Mouse (Mus musculus): ENCODE data around the gene Gm5134. TPM values are rescaled to one million over a fixed set of nuclear protein-coding genes. Genes with fewer than 3 reads are reported as not detected.
"Not testable (repeated sequence)": the region's sequence is repeated elsewhere in the genome, so short reads cannot be mapped to it uniquely, and the experiment has no call there.

The Gm5134 gene
- polyA plus RNA-seq, 1 experiment from 2014 or later, result 0.11 TPM

DNA sequence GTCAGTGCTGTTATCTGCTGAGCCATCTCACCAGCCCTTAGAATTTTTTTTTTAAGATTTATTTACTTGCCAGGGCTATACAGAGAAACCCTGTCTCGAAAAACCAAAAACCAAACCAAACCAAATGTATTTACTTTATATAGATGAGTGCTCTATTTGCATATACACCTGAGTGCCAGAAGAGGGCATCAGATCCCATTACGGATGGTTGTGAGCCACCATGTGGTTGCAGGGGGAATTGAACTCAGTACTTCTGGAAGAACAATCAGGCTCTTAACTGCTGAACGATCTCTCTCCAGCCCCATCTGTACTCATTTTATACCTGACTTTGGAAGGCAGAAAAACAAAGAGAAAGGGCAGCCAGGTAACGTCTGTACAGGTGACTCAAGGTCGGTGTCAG, 20.9 kb downstream of the Gm5134 start:
- Histone ChIP-seq H3K36me3 (ENCODE audit: control insufficient read depth, insufficient read depth, low read length) (no peaks in the 10 kb centered on the region), H3K4me2 (no peak overlapping the region), H3K27me3 (ENCODE audit: control insufficient read depth, insufficient read depth, low read length) (no peaks in the 10 kb centered on the region), H3K9ac (ENCODE audit: low read length) (no peak overlapping the region), H3K4me1 (ENCODE audit: control insufficient read depth, insufficient read depth, low read length) (no peaks in the 10 kb centered on the region), H3K9me3 (ENCODE audit: control insufficient read depth, low read length) (no peaks in the 10 kb centered on the region), H3K27ac (ENCODE audit: low read depth, low read length) (no peak overlapping the region), H3K4me3 (ENCODE audit: low read depth, low read length) (no peak overlapping the region)
- DNase-seq (ENCODE audit: low spot score, missing footprints), result no peak
- 77% methylated on average over 5 of the region's 5 CpGs for WGBS
- no peak for ATAC-seq (ENCODE audit: low FRiP score)

DNA sequence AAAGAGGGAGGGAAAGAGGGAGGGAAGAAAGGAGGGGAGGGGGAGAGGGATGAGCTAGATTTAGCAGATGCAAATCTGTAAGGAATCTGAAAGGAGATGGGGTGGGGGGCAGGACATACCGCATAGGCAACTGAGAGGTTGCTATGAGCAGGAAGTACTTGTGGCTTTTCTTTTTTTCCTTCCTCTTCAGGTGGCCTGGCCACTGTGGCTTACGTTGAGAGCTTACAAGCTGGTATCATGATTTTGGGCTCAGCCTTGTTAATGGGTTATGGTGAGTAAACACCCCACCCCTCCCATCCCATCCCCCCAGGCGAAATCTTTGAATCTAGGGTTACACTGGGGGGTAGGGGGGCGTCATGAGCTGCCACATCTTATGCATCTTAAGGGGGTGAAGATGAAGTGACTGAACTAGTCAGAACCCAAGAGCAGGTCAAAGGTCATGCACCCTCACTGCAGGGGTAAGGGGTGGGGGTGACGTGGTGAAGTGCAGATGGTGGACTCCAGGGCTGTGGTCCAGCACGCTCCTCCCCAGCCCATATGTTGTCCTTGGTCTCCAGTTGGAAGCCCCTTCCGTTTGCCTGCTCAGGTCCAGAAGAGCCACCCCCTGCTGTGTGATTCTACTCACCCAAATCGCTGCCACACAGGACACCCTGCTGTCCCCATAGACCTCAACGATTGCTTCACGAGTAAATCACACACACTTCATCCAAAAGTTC, 24.0 kb downstream of the Gm5134 start:
- Histone ChIP-seq H3K4me2 (no peak overlapping the region), H3K4me3 (ENCODE audit: low read depth, low read length) (no peak overlapping the region), H3K9ac (ENCODE audit: low read length) (no peak overlapping the region), H3K4me1 (ENCODE audit: control insufficient read depth, insufficient read depth, low read length) (no peaks in the 10 kb centered on the region), H3K9me3 (ENCODE audit: control insufficient read depth, low read length) (no peaks in the 10 kb centered on the region), H3K27me3 (ENCODE audit: control insufficient read depth, insufficient read depth, low read length) (no peaks in the 10 kb centered on the region), H3K27ac (ENCODE audit: low read depth, low read length) (no peak overlapping the region), H3K36me3 (ENCODE audit: control insufficient read depth, insufficient read depth, low read length) (no peaks in the 10 kb centered on the region)
- WGBS, result 49% methylated on average over 10 of the region's 10 CpGs
- peak; percentile 53 for DNase-seq (ENCODE audit: low spot score, missing footprints)
- no peak for ATAC-seq (ENCODE audit: low FRiP score)

DNA sequence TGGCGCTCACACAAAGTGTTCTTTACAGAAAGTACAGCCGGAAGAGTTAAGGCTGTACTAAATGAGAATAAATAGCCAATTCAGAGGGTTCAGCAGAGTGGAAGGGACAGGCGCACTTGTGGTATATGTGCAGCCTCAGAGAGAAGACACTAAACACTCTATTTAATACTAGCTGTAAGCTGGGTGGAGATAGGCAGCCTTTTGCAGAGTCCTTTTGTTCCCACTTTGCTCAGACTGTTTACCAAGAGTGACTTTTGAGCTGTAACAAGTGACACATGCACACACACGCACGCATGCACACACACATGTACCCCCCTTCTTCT, 24.5 kb downstream of the Gm5134 start:
- Histone ChIP-seq H3K4me1 (ENCODE audit: control insufficient read depth, insufficient read depth, low read length) (no peaks in the 10 kb centered on the region), H3K9me3 (ENCODE audit: control insufficient read depth, low read length) (no peaks in the 10 kb centered on the region), H3K4me3 (ENCODE audit: low read depth, low read length) (no peak overlapping the region), H3K4me2 (no peak overlapping the region), H3K36me3 (ENCODE audit: control insufficient read depth, insufficient read depth, low read length) (no peaks in the 10 kb centered on the region), H3K9ac (ENCODE audit: low read length) (no peak overlapping the region), H3K27ac (ENCODE audit: low read depth, low read length) (no peak overlapping the region), H3K27me3 (ENCODE audit: control insufficient read depth, insufficient read depth, low read length) (no peaks in the 10 kb centered on the region)
- DNase-seq (ENCODE audit: low spot score, missing footprints) (peak; percentile 72), ATAC-seq (ENCODE audit: low FRiP score) (no peak)
- WGBS, result 84% methylated on average over 5 of the region's 5 CpGs

DNA sequence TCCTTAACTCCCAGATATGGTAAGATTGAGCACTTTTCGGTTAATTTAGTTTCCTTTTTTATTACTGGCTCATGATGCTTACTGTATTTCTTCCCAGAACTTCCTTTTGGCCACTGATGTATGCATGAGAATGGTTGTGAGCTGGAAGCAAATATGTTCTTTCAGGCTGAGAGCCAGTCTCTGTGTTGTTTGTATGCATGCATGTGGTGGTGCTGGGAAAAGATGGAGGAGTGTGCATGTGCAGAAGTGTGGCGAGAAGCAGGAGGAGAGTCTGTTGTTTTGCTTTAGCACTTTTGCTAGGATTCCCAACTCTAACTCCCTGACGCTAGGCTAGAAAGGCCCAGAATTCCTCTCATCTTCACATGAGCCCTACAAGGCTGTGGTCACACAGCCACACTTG, 25.1 kb downstream of the Gm5134 start:
- Histone ChIP-seq H3K4me2 (no peak overlapping the region), H3K9me3 (ENCODE audit: control insufficient read depth, low read length) (no peaks in the 10 kb centered on the region), H3K4me3 (ENCODE audit: low read depth, low read length) (no peak overlapping the region), H3K27ac (ENCODE audit: low read depth, low read length) (no peak overlapping the region), H3K27me3 (ENCODE audit: control insufficient read depth, insufficient read depth, low read length) (no peaks in the 10 kb centered on the region), H3K4me1 (ENCODE audit: control insufficient read depth, insufficient read depth, low read length) (no peaks in the 10 kb centered on the region), H3K9ac (ENCODE audit: low read length) (no peak overlapping the region), H3K36me3 (ENCODE audit: control insufficient read depth, insufficient read depth, low read length) (no peaks in the 10 kb centered on the region)
- WGBS, result 89% methylated on average over 3 of the region's 3 CpGs
- peak; percentile 54 for DNase-seq (ENCODE audit: low spot score, missing footprints)
- no peak for ATAC-seq (ENCODE audit: low FRiP score)

DNA sequence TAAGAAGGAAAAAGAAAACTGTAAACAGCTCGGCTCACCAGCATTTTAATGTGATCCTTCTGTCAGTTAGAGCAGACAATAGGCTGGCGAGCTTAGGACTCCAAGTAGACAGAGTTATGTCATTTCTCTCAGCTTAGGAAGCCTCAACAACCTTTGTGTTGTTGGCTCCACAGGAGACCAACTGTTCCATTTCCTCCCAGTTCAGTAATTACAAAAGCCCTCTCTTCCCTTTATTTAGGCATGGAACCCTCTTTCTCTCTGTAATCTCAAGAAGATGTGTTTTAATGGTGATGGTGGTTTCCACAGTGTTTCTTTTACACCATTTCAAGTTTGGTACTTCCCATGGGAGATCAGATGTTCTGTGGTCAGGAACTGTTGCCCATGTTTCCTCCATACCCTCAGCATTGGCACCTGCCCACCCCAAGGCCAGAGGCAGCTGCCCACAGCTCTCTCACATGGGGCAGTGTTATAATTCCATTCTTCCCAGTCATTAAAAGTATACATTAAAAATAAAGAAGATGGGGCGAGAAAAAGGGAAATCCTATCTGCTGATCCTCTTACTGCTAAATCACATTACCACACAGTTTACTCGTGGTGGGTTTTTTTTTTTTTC, 36.2 kb downstream of the Gm5134 start:
- H3K4me2 ChIP-seq, result no peak overlapping the region
- no peak overlapping the region for H3K9ac ChIP-seq (ENCODE audit: low read length)
- H3K27ac ChIP-seq (ENCODE audit: low read depth, low read length), result no peak overlapping the region
- no peak for DNase-seq (ENCODE audit: low spot score, missing footprints)
- no peak for ATAC-seq (ENCODE audit: low FRiP score)
- no peaks in the 10 kb centered on the region for H3K4me1 ChIP-seq (ENCODE audit: control insufficient read depth, insufficient read depth, low read length)
- no peaks in the 10 kb centered on the region for H3K9me3 ChIP-seq (ENCODE audit: control insufficient read depth, low read length)
- H3K36me3 ChIP-seq (ENCODE audit: control insufficient read depth, insufficient read depth, low read length), result no peaks in the 10 kb centered on the region
- H3K27me3 ChIP-seq (ENCODE audit: control insufficient read depth, insufficient read depth, low read length), result no peaks in the 10 kb centered on the region
- no peak overlapping the region for H3K4me3 ChIP-seq (ENCODE audit: low read depth, low read length)
- 65% methylated on average over 4 of the region's 4 CpGs for WGBS

DNA sequence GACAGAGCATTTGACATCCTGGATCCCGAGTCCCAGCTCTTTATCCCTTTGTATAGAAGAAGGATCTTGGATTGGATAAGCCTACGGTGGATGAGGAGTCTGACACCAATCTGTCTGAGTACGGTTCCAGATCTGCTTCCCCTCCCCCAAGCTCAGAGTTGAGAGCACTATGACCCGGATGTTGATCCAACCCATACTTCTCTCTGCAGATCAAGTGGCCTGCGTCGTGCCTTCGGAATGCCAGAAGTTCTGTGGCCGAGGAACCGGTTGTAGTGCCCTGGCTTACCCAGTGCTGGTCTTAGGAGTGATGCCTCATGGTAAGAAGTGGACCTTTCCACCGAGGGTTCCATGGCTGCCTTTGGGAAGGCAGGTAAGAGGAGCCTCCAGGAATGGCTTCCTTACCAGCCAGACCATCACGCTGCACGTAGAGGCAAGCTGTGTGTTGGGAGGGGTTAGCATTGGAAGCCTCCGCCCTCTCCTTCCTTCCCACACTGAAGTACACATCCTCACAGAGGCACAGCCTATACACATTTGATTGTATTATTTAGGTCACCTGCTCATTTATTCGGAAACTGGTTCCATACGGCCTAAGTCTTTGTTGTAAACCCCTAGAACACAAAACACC, 39.4 kb downstream of the Gm5134 start:
- no peak for ATAC-seq (ENCODE audit: low FRiP score)
- Histone ChIP-seq H3K36me3 (ENCODE audit: control insufficient read depth, insufficient read depth, low read length) (no peaks in the 10 kb centered on the region), H3K4me1 (ENCODE audit: control insufficient read depth, insufficient read depth, low read length) (no peaks in the 10 kb centered on the region), H3K27me3 (ENCODE audit: control insufficient read depth, insufficient read depth, low read length) (no peaks in the 10 kb centered on the region; the same call in 1 of the 2 replicates), H3K4me2 (no peak overlapping the region), H3K27ac (ENCODE audit: low read depth, low read length) (no peak overlapping the region), H3K9me3 (ENCODE audit: control insufficient read depth, low read length) (no peaks in the 10 kb centered on the region), H3K9ac (ENCODE audit: low read length) (no peak overlapping the region), H3K4me3 (ENCODE audit: low read depth, low read length) (no peak overlapping the region)
- no peak for DNase-seq (ENCODE audit: low spot score, missing footprints)
- WGBS, result 89% methylated on average over 15 of the region's 15 CpGs

DNA sequence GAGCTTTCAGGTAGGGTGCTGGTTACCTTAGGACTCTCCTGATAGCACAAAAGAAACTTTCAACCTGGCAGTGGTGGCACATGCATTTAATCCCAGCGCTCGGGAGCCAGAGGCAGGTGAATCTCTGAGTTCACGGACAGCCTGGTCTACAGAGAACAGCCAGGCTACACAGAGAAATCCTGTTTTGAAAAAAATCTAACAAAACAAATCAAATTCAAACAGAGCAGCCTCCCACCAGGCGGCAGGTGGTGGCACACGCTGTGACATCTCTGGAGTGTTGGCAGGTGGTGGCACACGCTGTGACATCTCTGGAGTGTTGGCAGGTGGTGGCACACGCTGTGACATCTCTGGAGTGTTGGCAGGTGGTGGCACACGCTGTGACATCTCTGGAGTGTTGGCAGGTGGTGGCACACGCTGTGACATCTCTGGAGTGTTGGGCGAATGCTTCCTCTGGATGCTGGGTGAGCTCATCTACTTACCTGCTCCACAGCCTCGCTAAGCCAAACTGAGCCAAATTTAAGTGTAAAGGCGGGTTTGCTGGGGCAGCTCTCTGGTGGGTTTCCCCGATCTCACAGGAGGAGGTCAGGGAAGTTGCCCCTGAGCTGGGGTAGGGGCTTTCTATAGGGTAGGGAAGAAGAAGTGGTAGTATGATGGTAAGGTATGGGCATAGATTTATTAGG, 40.4 kb downstream of the Gm5134 start:
- WGBS, result 76% methylated on average over 12 of the region's 13 CpGs
- H3K36me3 ChIP-seq (ENCODE audit: control insufficient read depth, insufficient read depth, low read length), result not testable (repeated sequence)

DNA sequence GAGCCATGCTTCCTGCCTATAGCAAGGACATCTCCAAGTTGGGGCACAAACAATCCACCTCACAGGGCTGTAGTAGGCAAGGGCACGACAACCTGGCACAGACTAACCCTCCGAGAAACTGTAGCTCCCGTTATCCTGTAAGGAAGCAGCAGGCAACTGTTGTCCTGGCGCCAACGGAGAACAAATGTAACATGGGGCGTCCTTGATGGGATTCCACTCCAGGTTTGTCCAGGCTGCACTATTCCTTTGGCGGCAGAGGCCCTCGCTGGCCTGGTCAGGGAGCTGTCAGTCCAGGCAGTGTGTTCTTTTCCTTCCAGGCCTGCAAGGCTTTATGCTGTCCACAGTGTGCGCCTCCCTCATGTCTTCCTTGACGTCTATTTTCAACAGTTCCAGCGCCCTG, 41.1 kb downstream of the Gm5134 start:
- Histone ChIP-seq H3K9me3 (ENCODE audit: control insufficient read depth, low read length) (no peaks in the 10 kb centered on the region), H3K27ac (ENCODE audit: low read depth, low read length) (no peak overlapping the region), H3K36me3 (ENCODE audit: control insufficient read depth, insufficient read depth, low read length) (no peaks in the 10 kb centered on the region), H3K4me1 (ENCODE audit: control insufficient read depth, insufficient read depth, low read length) (no peaks in the 10 kb centered on the region), H3K4me2 (no peak overlapping the region), H3K9ac (ENCODE audit: low read length) (no peak overlapping the region), H3K27me3 (ENCODE audit: control insufficient read depth, insufficient read depth, low read length) (no peaks in the 10 kb centered on the region; the same call in 1 of the 2 replicates), H3K4me3 (ENCODE audit: low read depth, low read length) (no peak overlapping the region)
- ATAC-seq (ENCODE audit: low FRiP score) (no peak), DNase-seq (ENCODE audit: low spot score, missing footprints) (no peak)
- 92% methylated on average over 11 of the region's 11 CpGs for WGBS

More for the DNA sequence above, 40.4 kb downstream of the Gm5134 start:
- H3K9ac ChIP-seq (ENCODE audit: low read length); H3K27me3 ChIP-seq (ENCODE audit: control insufficient read depth, insufficient read depth, low read length); H3K4me1 ChIP-seq (ENCODE audit: control insufficient read depth, insufficient read depth, low read length); DNase-seq (ENCODE audit: low spot score, missing footprints); H3K4me3 ChIP-seq (ENCODE audit: low read depth, low read length); H3K9me3 ChIP-seq (ENCODE audit: control insufficient read depth, low read length); ATAC-seq (ENCODE audit: low FRiP score); H3K27ac ChIP-seq (ENCODE audit: low read depth, low read length); H3K4me2 ChIP-seq: not testable (repeated sequence)

DNA sequence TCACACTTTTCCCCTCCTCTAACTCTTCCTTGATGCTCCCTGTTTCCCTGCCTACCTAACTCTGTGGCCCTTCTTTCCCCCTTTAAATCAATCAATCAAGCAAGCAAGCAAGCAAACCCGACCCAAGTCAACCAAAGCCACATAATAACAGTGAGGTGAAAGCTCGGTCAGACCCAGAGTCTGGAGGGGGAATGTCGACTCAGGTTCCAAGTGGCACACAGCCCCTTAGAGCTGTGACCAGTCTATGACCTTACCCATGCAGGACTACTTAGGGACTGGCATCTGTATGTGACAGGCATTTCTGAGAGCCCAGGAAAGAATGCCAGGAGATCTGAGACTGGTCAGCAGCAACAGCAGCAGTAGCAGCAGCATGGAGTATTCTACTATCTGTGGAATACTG, 42.0 kb downstream of the Gm5134 start:
- no peaks in the 10 kb centered on the region for H3K9me3 ChIP-seq (ENCODE audit: control insufficient read depth, low read length)
- 70% methylated on average over 3 of the region's 3 CpGs for WGBS
- H3K36me3 ChIP-seq (ENCODE audit: control insufficient read depth, insufficient read depth, low read length), result no peaks in the 10 kb centered on the region
- no peak overlapping the region for H3K4me2 ChIP-seq
- no peak overlapping the region for H3K4me3 ChIP-seq (ENCODE audit: low read depth, low read length)
- no peak overlapping the region for H3K27ac ChIP-seq (ENCODE audit: low read depth, low read length)
- H3K27me3 ChIP-seq (ENCODE audit: control insufficient read depth, insufficient read depth, low read length), result no peaks in the 10 kb centered on the region; the same call in 1 of the 2 replicates
- DNase-seq (ENCODE audit: low spot score, missing footprints) (no peak), ATAC-seq (ENCODE audit: low FRiP score) (no peak)
- no peak overlapping the region for H3K9ac ChIP-seq (ENCODE audit: low read length)
- H3K4me1 ChIP-seq (ENCODE audit: control insufficient read depth, insufficient read depth, low read length), result no peaks in the 10 kb centered on the region

All from midbrain, embryonic 11.5 days (tissue).